In the genomic region with DNA sequence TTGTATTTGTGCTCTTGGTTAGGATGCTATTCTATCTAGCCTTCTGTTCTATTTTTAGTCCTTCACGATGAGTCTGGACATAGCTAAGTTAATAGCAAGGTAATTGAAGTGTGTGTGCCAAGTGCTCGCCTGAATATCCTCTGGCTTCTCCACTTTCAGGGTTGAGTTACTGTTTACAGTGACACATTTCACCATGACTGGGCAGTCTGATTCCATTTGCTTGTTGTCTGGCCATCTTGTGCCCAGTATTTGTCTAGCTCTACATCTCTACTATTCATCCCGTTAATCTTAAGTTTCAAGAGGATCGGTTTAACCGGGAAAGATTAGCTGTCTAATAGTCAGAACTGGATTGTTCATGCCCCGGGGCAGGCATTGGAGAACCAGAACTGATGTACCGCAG, we compare ENCODE assay signal across 1 mouse cellular context.
TF ChIP-seq lines count a peak whose summit lies in the region.

No protein-coding gene starts in this region.

TF ChIP-seq in myocyte, 11 proteins besides CTCF, POLR2A, EP300 and RAD21 (continued from another document):
- TF ChIP-seq E2F4 (IDR thresholded peaks at IDR 0.05; ENCODE audit: insufficient read depth) (no peak), REST (IDR thresholded peaks at IDR 0.05; ENCODE audit: insufficient read depth, insufficient read length) (no peak), SRF (IDR thresholded peaks at IDR 0.05; ENCODE audit: control insufficient read depth, insufficient read length, low read depth) (no peak), CEBPB (IDR thresholded peaks at IDR 0.05; ENCODE audit: insufficient read depth, poor library complexity, severe bottlenecking) (no peak), TCF12 (IDR thresholded peaks at IDR 0.05; ENCODE audit: insufficient read depth, poor library complexity, severe bottlenecking) (no peak), TCF3 (IDR thresholded peaks at IDR 0.05; ENCODE audit: insufficient read length, low read depth) (no peak)
